Mouse (Mus musculus): ENCODE results near the gene Ankrd24. TPM values are rescaled to one million over a fixed set of nuclear protein-coding genes. Genes with fewer than 3 reads are reported as not detected.

Gene Ankrd24
- polyA plus RNA-seq, 1 experiment = 8.6 TPM

DNA sequence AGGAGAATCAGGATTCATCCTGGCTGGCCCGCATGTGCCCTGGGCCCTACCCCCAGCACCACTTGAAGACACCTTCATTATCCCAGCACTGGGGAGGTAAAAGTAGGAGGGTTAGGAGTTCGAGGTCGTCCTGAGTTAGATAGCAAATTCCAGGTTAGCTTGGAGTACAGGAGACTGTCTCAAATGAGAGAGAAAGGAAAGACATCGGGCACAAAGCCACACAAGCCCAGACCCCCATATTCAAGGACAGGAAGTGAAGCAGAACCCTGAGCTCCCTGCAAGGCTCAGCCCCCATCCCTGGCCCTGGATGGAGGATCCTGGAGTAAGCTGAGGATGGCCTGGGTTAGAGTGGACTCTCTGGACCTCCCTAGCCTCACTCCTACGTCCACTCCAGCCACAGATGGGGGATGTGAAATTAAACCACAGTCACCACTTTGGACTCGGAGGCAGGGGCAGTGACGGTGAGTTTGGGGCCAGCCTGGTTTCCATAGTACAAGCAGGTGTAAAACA is 26.9 kb upstream of the Ankrd24 start:
- TF ChIP-seq GATA1 (IDR thresholded peaks at IDR 0.05; ENCODE audit: low read length) = no peak

DNA sequence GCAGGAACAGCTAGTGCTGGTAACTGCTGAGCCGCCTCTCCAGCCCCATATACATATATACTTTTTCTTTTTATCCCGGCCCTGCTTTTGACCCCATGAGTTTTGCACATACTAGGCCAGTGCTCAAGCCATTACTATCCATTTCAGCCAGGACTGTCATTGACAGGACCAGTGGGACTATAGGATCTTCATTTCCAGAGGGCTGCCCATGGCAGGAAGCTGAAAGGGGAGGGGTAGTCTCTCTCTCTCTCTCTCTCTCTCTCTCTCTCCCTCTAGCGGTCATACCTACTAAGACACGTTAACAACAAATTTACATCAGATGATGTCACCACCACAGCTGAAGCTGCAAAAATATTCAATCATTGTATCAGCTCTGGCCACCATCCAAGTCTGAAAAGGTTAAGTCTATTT is 25.6 kb upstream of the Ankrd24 start:
- TF ChIP-seq GATA1 (IDR thresholded peaks at IDR 0.05; ENCODE audit: low read length) = no peak

DNA sequence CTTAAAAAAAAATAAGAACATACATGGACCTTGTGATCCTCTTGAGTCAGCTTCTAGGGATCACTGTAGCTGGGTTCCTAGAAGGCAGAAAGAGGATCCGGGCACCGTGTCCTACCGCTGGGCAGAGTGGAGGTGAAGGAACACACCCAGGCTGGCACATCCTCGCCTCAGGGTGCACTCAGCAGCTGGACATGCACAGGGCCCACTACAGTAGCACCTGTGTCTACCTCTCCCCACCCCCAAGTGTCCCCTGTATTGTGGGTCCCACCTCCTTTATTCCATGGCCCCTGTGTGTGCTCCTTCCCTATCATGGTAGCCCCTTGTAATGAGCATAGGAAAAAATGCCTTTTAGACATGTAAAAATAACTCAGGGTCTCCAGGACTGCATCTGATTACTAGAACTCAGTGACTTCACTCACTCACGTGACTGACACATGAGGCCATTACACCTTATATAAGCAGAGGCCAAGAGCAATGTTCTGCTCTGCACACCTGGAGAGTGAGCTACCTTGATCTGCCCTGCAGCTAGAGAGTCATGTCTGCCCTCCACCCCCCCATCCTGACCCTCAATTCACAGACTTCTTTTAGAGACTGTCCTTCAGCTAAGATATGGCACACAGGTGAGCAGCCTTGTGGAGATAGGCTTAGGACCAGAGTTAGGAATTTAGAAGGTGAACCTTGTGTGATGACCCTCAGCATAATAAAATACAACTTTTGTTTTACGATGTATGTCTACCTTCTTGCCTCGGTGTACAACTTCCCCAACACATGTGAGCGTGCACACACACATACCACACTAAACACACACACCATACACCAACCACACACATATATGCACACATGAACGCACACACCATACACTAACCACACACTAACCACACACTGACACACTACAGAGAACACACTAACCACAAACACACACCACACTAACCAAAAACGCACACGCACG is 24.0 kb upstream of the Ankrd24 start:
- no peak for TF ChIP-seq GATA1 (IDR thresholded peaks at IDR 0.05; ENCODE audit: low read length)

DNA sequence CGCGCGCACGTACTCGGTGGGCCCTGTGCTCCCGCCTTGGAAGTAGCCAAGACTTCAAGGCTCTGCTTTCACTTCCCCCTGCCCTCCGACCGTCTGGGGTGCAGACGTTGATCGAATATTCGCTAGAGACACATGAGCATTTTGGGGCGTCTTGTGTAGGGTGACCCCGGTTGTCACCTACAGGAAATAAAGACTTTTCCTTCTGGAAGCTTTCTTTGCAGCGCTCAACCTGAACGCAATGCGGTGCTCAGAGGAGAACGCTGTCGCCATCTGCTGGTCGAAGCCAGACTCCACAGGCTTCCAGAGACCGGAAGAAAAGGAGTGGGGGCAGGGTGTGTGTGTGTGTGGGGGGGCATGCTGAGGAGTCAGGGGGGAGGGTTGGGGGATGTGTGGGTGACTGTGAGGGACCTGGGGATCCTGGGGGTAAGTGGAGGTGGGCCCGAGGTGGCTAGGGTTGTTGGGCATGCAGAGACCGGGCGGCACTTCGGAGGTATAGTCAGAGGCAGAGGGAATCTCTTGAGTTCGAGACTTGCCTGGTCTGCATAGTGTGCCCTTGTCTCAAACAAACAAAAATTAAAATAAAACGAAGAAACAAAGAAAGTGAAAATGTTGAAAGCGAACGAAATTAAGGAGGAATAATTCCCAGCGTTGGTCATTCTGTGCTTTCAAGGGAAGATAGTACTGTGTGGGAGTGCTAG is 23.2 kb upstream of the Ankrd24 start:
- TF ChIP-seq GATA1 (IDR thresholded peaks at IDR 0.05; ENCODE audit: low read length) = no peak

DNA sequence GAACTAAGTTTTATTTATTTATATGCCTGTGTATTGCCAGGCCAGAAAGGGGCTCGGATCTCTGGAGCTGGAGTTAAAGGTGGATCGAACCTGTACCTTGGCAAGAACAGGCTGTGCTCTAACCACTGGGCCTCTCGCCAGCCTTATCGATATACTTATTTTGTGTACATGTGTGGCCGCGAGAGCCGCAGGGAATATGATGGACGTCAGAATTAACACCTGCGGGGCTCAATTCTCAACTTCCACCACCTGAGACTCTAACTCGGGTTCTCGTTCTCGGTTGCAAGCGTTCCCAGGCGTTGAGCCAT is 22.7 kb upstream of the Ankrd24 start:
- no peak for TF ChIP-seq GATA1 (IDR thresholded peaks at IDR 0.05; ENCODE audit: low read length)

DNA sequence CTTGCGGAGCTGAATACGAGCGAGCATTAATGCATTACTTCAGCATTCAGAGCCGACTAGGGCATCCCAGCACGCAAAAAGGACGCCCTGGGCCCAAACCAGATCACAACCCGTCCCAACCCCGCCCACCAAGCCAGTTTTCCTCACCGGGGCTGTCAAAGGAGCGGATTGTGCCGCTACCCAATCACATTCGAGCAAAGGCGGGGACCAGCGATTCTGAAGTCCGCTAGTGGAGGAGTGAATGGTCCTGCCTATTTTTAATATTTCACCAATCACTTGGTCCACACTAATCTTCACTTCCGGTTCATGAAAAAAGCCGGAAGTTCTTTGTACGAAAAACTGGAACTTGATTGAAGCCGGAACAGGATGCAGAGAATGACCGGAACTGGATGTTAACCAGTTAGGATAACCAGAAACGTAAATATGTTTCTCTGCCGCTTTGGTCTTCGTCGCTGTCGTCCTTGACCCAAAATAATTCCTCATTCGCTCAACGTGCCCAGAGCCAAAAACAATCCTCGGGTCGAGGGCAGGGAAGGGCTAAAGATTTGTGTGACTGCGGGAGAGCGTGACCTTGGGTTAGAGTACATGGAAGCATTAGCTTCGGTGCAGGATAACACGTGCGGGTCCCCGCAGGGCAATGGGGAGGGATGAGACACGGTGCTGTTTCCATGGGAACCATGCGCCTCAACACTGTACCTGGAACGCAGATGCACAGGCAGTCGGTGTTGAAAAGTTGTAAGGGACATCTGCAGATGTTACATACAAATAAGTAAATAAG is 22.2 kb upstream of the Ankrd24 start, which contains the start of gene BC025920:
TSS of gene BC025920 (plus strand) at position 297 of the 778 bp plus-strand sequence.
- TF ChIP-seq GATA1 (IDR thresholded peaks at IDR 0.05; ENCODE audit: low read length) = no peak

DNA sequence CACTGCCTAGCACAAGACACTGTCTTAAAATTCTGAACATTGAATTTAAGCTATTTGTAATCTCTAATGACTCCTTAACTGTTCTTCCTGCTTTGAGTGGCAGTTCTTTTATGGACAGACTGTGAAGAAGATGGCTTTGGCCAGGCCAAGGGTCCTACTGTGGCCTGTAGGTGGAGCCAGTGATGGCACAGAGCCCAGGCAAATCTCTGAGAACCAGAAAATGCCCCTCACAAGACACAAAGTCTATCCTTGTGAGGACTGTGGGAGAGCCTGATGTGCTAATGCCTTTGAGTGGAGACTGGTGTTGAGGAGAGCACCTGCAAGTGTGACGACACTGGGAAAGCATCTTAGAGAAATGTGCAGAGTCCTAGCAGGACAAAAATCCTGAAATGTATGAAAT is 20.0 kb upstream of the Ankrd24 start:
- no peak for TF ChIP-seq GATA1 (IDR thresholded peaks at IDR 0.05; ENCODE audit: low read length)

DNA sequence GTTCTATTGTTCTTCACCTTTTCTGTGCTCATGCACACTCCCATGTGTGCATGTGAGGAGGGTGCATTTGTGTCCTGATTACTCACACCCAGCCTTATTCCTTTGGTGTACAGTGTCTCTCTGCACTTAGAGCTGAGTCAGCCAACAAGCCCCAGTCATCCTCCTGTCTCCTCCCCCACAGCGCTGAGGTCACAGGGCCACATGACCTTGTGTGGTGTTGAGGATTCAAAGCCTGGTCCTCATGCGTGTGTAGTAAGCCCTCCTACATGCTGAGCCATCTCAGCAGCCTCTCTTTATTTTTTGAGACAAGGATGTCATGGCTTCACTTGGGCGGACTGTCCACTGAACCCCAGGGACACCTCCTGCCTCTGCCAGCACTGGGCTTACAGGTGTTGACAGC is 15.6 kb upstream of the Ankrd24 start:
- TF ChIP-seq GATA1 (IDR thresholded peaks at IDR 0.05; ENCODE audit: low read length) = no peak

DNA sequence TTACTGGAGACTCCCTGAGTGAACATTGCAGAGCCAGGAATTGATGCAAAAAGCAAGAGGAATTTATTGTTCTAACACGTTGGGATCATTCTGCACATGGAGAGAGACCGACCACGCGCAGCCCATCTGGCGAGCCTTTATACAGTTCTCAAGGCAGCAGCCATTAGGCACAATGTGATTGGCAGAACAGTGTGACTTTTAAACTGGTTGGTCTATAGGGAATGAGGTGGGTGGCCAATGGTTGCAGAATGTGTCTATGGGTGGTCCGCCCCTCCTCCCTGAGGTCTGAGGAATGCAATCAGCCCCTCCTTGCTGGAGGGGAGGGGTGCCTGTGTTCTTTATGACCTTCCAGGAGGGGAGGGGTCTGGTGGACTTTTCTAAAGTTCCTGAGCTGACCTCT is 12.9 kb upstream of the Ankrd24 start:
- TF ChIP-seq GATA1 (IDR thresholded peaks at IDR 0.05; ENCODE audit: low read length) = no peak

DNA sequence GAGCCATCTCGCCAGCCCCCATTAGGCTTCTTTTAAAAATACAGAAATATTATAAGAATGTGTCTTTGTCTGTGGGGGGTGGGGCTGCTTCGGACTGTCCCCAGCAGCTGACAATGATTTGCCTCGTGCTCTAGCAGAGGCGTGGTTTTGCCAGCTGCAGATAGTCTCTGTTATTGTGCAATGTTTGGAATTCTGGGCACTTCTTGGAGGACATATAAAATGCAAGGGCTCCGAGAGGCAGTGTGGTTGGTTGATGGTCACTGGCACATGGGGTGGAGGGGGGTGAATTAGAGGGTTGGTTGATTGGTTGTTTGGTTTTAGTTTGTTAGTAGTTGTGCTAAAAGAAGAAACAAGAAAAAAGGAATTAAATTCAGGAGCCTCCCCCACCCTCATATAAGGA is 8.4 kb upstream of the Ankrd24 start:
- TF ChIP-seq GATA1 (IDR thresholded peaks at IDR 0.05; ENCODE audit: low read length) = no peak

DNA sequence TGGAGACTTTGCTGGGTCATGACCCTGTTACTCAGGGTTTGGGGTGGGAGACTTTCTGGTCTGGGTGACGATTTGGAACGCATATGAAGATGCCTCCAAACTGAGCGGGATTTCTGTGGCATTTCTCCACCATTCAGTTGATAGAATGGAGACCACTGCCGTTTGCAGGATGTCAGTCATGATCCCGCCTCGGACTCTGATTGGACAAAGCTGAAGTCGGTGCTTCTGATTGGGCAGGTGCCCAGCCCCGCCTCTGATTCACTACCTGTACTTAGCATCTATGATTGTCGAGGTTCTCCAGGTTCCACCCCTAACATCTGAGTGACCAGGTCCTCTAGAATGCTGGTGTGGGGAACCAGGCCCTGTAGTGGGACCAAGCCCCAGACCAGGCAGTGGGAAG is 7.6 kb upstream of the Ankrd24 start:
- no peak for TF ChIP-seq GATA1 (IDR thresholded peaks at IDR 0.05; ENCODE audit: low read length)

DNA sequence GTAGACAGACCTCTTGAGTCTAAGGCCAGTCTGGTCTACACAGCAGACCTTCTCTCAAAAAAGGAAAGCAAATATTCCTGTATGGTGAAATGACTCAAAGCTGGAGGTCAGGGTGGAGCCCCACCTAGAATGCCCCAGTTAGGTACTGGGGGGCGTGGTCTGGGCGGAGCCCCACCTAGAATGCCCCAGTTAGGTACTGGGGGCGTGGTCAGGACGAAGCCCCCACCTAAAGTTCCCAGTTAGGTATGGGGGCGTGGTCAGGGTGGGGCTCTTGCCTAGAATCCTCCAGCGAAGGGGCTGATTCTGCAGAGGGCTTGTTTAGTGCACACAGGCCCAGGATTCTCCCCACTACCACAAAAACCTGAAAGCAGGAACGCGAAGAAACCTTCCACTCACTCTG is 4.9 kb upstream of the Ankrd24 start:
- no peak for TF ChIP-seq GATA1 (IDR thresholded peaks at IDR 0.05; ENCODE audit: low read length)

DNA sequence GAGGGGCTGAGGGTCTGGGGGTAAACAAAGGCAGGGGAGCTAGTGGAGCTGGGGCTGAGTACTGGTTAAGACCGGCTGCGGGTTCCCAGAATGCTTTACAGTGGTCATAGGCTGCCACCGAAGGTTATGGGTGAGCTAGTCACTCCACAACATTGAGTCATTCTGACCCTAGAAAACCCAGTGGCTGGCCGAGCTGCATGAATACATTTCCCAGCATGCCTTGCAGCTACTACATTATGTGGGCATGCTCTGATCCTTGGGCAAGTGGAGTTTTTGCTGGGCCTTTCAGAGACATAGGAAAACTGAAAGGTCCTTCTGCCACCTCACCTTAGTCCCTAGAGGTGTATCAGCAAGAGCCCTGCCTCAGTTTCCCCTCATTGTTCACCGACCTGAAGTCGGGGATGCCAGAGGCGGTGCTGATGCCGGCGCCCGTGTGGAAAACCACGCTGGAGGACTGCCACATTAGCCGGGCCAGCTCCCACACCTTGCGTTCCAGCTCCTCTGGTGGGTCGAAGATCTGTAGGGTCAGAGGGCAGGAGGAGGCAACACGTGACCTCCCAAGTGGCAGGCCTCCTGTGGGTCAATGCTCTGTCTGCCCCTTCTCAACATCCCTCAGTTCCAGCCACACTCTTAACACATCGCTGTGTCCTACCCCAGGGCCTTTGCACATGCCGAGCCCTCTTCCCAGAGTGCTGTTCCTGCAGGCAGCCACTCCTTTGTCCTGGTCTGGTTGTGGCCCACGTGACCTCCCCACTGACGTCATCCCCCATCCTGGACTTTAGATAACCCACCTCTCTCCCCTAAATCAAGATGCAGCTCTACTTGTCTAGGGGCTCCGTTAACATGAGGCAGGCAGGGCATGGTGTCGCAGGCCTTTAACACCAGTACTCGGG is 2.0 kb upstream of the Ankrd24 start:
- no peak for TF ChIP-seq GATA1 (IDR thresholded peaks at IDR 0.05; ENCODE audit: low read length)

DNA sequence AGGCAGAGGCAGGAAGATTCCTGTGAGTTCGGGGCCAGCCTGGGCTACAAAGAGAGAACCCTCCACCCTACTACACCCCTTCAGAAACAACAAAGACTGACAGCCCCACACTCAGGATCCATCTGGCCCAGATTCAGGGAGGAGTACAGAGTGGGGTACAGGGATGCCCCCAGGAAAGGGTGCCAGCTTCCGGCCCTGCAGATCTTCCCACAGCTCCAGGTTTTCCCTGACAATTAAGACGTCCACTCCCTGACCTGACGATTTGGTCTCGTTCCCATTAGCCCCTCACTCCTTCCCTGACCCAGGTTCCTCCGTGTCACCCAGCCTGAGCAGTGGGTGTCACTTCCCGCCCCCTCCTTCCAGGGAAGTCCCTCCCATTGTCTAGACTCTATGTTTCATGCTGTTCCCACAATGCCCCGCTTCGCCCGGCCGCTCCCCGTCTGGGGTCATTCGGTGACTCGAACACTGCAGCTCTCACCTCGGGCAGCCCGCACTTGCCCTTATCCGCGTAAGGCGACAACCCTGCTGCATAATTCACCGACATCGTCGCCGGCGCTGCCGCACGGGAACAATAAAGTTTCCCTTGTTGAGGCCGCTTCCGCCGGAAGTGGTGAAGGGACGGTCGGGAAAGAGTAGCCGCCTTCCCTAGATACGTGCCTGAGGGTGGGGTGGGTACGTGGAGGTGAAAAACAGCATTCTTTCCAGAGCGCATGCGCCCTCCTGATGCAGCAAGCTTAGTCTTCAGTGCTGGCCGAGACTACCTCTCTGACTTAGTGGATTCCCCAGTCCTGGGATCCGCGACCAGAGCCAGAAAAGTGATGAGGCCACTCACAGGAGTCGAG is 1.1 kb upstream of the Ankrd24 start, which contains the start of gene Sirt6:
TSS of gene Sirt6 (minus strand) at position 804 of the 842 bp plus-strand sequence.
- TF ChIP-seq GATA1 (IDR thresholded peaks at IDR 0.05; ENCODE audit: low read length) = no peak
